Mouse (Mus musculus) heart, postnatal 25 days (tissue): ENCODE measurements at regions not wholly inside any gene's neighbourhood (a gene's known extent, or its start where the extent isn't known, plus 50 kb on each side); places are given as distances from the start of the nearest gene placed in this dataset.
"Not testable (repeated sequence)": the region's sequence is repeated elsewhere in the genome, so short reads cannot be mapped to it uniquely, and the experiment has no call there.

Experiments used
- DNase-seq: peaks from one replicate; pipeline ENCODE4 v3.0.0; 2022; ENCODE audit warnings: low spot score
- intact Hi-C: fragments of 180-260 bp; cut with DNase I; formaldehyde crosslinking; loops from one replicate; pipeline ENCODE4 v1.15.1; 2025

DNA sequence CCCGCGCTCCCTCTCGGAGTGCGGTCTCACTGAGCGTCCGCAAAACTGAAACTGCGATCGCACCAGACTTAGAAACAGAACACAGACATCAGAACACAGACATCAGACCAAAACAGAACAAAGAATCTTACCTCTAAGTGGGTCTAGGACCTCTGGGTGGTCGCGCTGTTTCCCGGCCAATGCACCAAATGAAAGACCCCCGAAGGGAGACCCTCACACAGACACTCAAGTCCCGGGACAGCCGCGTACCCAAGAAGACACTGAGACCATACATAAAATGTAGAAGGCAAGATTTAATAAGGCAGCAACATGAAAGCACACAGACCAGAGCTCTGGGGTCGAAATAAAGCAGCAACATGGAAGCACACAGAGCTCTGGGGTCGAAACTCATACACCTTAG, 341.1 kb downstream of the Gm21739 start:
- peak; percentile 0 for DNase-seq
- intact Hi-C loops: not testable (repeated sequence)
